Mouse (Mus musculus): Measurements from ENCODE around the gene Zmym1. TPM values are rescaled to one million over a fixed set of nuclear protein-coding genes. Genes with fewer than 3 reads are reported as not detected.

Gene Zmym1
- polyA plus RNA-seq, 1 experiment from 2014 or later = 32.1 TPM

GRCm38 (mm10) chr4:127076875-127077548 lies 16.1 kb upstream of the Zmym1 start, which contains the start of gene Zmym6:
TSS of gene Zmym6 (plus strand) at chr4:127077383.
- peak within 1 kb of the TSS; percentile 80 for H3K27ac ChIP-seq (ENCODE audit: low read length)
- ATAC-seq = peak; percentile 97
- peak within 1 kb of the TSS; percentile 79 for H3K4me2 ChIP-seq (ENCODE audit: low read length)
- H3K36me3 ChIP-seq (ENCODE audit: control insufficient read depth, insufficient read depth) = no peaks in the 10 kb centered on the region
- no peaks in the 10 kb centered on the region for H3K27me3 ChIP-seq (replicated peaks; ENCODE audit: control insufficient read depth, insufficient read depth, low read length)
- peak within 1 kb of the TSS; percentile 59 for H3K4me3 ChIP-seq (replicated peaks; ENCODE audit: low read length)
- peak within 1 kb of the TSS; percentile 64 for H3K9ac ChIP-seq (replicated peaks; ENCODE audit: low read depth, low read length)
- H3K4me1 ChIP-seq (replicated peaks; ENCODE audit: control insufficient read depth, insufficient read depth, low read length) = peaks cover 7% of the 10 kb centered on the region
- no peaks in the 10 kb centered on the region for H3K9me3 ChIP-seq (ENCODE audit: control insufficient read depth, low read length)
- WGBS = under 1% methylated on average over 46 of the region's 46 CpGs

GRCm38 (mm10) chr4:127074915-127075314 lies 14.0 kb upstream of the Zmym1 start:
- 71% methylated on average over 1 of the region's 1 CpGs for WGBS
- Histone ChIP-seq H3K36me3 (ENCODE audit: control insufficient read depth, insufficient read depth) (no peaks in the 10 kb centered on the region), H3K9me3 (ENCODE audit: control insufficient read depth, low read length) (no peaks in the 10 kb centered on the region), H3K27ac (ENCODE audit: low read length) (no peak overlapping the region), H3K4me3 (replicated peaks; ENCODE audit: low read length) (no peak overlapping the region), H3K27me3 (replicated peaks; ENCODE audit: control insufficient read depth, insufficient read depth, low read length) (no peaks in the 10 kb centered on the region), H3K9ac (replicated peaks; ENCODE audit: low read depth, low read length) (no peak overlapping the region), H3K4me1 (replicated peaks; ENCODE audit: control insufficient read depth, insufficient read depth, low read length) (peaks cover 7% of the 10 kb centered on the region), H3K4me2 (ENCODE audit: low read length) (no peak overlapping the region)
- ATAC-seq = no peak

GRCm38 (mm10) chr4:127064051-127064450 lies 3.1 kb upstream of the Zmym1 start:
- Histone ChIP-seq H3K4me1 (replicated peaks; ENCODE audit: control insufficient read depth, insufficient read depth, low read length) (0 out of 2 replicates have a peak, but pooled peaks cover 3% of the 10 kb centered on the region), H3K9ac (replicated peaks; ENCODE audit: low read depth, low read length) (no peak overlapping the region), H3K36me3 (ENCODE audit: control insufficient read depth, insufficient read depth) (no peaks in the 10 kb centered on the region), H3K4me3 (replicated peaks; ENCODE audit: low read length) (no peak overlapping the region), H3K27ac (ENCODE audit: low read length) (no peak overlapping the region), H3K27me3 (replicated peaks; ENCODE audit: control insufficient read depth, insufficient read depth, low read length) (no peaks in the 10 kb centered on the region), H3K9me3 (ENCODE audit: control insufficient read depth, low read length) (no peaks in the 10 kb centered on the region), H3K4me2 (ENCODE audit: low read length) (no peak overlapping the region)
- no peak for ATAC-seq
- WGBS = 57% methylated on average over 1 of the region's 1 CpGs

- WGBS = 87% methylated on average over 7 of the region's 7 CpGs
- peaks cover 14% of the 10 kb centered on the region; the same call in 1 of the 2 replicates for H3K36me3 ChIP-seq (ENCODE audit: control insufficient read depth, insufficient read depth)
Observed at GRCm38 (mm10) chr4:127054522-127055198, 6.3 kb downstream of the Zmym1 start.

GRCm38 (mm10) chr4:127053071-127053470 lies 7.9 kb downstream of the Zmym1 start:
- WGBS = 95% methylated on average over 5 of the region's 5 CpGs
- Histone ChIP-seq H3K9me3 (ENCODE audit: control insufficient read depth, low read length) (no peaks in the 10 kb centered on the region), H3K27ac (ENCODE audit: low read length) (no peak overlapping the region), H3K36me3 (ENCODE audit: control insufficient read depth, insufficient read depth) (peaks cover 24% of the 10 kb centered on the region), H3K4me2 (ENCODE audit: low read length) (no peak overlapping the region), H3K4me1 (replicated peaks; ENCODE audit: control insufficient read depth, insufficient read depth, low read length) (no peaks in the 10 kb centered on the region), H3K27me3 (replicated peaks; ENCODE audit: control insufficient read depth, insufficient read depth, low read length) (no peaks in the 10 kb centered on the region), H3K4me3 (replicated peaks; ENCODE audit: low read length) (no peak overlapping the region), H3K9ac (replicated peaks; ENCODE audit: low read depth, low read length) (no peak overlapping the region)
- no peak for ATAC-seq

More at GRCm38 (mm10) chr4:127054522-127055198, 6.3 kb downstream of the Zmym1 start:
- Histone ChIP-seq H3K27me3 (replicated peaks; ENCODE audit: control insufficient read depth, insufficient read depth, low read length) (no peaks in the 10 kb centered on the region), H3K27ac (ENCODE audit: low read length) (no peak overlapping the region), H3K9ac (replicated peaks; ENCODE audit: low read depth, low read length) (no peak overlapping the region), H3K9me3 (ENCODE audit: control insufficient read depth, low read length) (no peaks in the 10 kb centered on the region), H3K4me1 (replicated peaks; ENCODE audit: control insufficient read depth, insufficient read depth, low read length) (no peaks in the 10 kb centered on the region), H3K4me2 (ENCODE audit: low read length) (no peak overlapping the region), H3K4me3 (replicated peaks; ENCODE audit: low read length) (no peak overlapping the region)
- no peak for ATAC-seq

GRCm38 (mm10) chr4:127051121-127051520 lies 9.8 kb downstream of the Zmym1 start:
- ATAC-seq = no peak
- Histone ChIP-seq H3K36me3 (ENCODE audit: control insufficient read depth, insufficient read depth) (peaks cover 30% of the 10 kb centered on the region), H3K4me1 (replicated peaks; ENCODE audit: control insufficient read depth, insufficient read depth, low read length) (no peaks in the 10 kb centered on the region), H3K27me3 (replicated peaks; ENCODE audit: control insufficient read depth, insufficient read depth, low read length) (no peaks in the 10 kb centered on the region), H3K4me3 (replicated peaks; ENCODE audit: low read length) (no peak overlapping the region), H3K9me3 (ENCODE audit: control insufficient read depth, low read length) (no peaks in the 10 kb centered on the region), H3K4me2 (ENCODE audit: low read length) (no peak overlapping the region), H3K9ac (replicated peaks; ENCODE audit: low read depth, low read length) (no peak overlapping the region), H3K27ac (ENCODE audit: low read length) (no peak overlapping the region)
- 79% methylated on average over 8 of the region's 8 CpGs for WGBS

GRCm38 (mm10) chr4:127043540-127043939 lies 17.4 kb downstream of the Zmym1 start:
- H3K9me3 ChIP-seq (ENCODE audit: control insufficient read depth, low read length) = no peaks in the 10 kb centered on the region
- H3K36me3 ChIP-seq (ENCODE audit: control insufficient read depth, insufficient read depth) = peaks cover 29% of the 10 kb centered on the region
- H3K4me2 ChIP-seq (ENCODE audit: low read length) = no peak overlapping the region
- no peaks in the 10 kb centered on the region for H3K4me1 ChIP-seq (replicated peaks; ENCODE audit: control insufficient read depth, insufficient read depth, low read length)
- no peak overlapping the region for H3K9ac ChIP-seq (replicated peaks; ENCODE audit: low read depth, low read length)
- H3K27ac ChIP-seq (ENCODE audit: low read length) = no peak overlapping the region
- H3K27me3 ChIP-seq (replicated peaks; ENCODE audit: control insufficient read depth, insufficient read depth, low read length) = no peaks in the 10 kb centered on the region
- no peak overlapping the region for H3K4me3 ChIP-seq (replicated peaks; ENCODE audit: low read length)
- ATAC-seq = no peak
- WGBS = 87% methylated on average over 4 of the region's 4 CpGs

GRCm38 (mm10) chr4:127039871-127040483 lies 21.0 kb downstream of the Zmym1 start:
- H3K4me1 ChIP-seq (replicated peaks; ENCODE audit: control insufficient read depth, insufficient read depth, low read length) = no peaks in the 10 kb centered on the region
- no peak overlapping the region for H3K4me3 ChIP-seq (replicated peaks; ENCODE audit: low read length)
- H3K9me3 ChIP-seq (ENCODE audit: control insufficient read depth, low read length) = no peaks in the 10 kb centered on the region
- no peak overlapping the region for H3K27ac ChIP-seq (ENCODE audit: low read length)
- no peak overlapping the region for H3K9ac ChIP-seq (replicated peaks; ENCODE audit: low read depth, low read length)
- WGBS = 73% methylated on average over 3 of the region's 3 CpGs
- H3K4me2 ChIP-seq (ENCODE audit: low read length) = no peak overlapping the region
- ATAC-seq = peak; percentile 45; the same call in 1 of the 2 replicates
- peaks cover 38% of the 10 kb centered on the region for H3K36me3 ChIP-seq (ENCODE audit: control insufficient read depth, insufficient read depth)
- no peaks in the 10 kb centered on the region for H3K27me3 ChIP-seq (replicated peaks; ENCODE audit: control insufficient read depth, insufficient read depth, low read length)

GRCm38 (mm10) chr4:127038828-127039349 lies 22.1 kb downstream of the Zmym1 start:
- Histone ChIP-seq H3K36me3 (ENCODE audit: control insufficient read depth, insufficient read depth) (peaks cover 39% of the 10 kb centered on the region), H3K4me1 (replicated peaks; ENCODE audit: control insufficient read depth, insufficient read depth, low read length) (0 out of 2 replicates have a peak, but pooled peaks cover 2% of the 10 kb centered on the region), H3K4me3 (replicated peaks; ENCODE audit: low read length) (no peak overlapping the region), H3K4me2 (ENCODE audit: low read length) (no peak overlapping the region), H3K27ac (ENCODE audit: low read length) (no peak overlapping the region), H3K9ac (replicated peaks; ENCODE audit: low read depth, low read length) (no peak overlapping the region), H3K27me3 (replicated peaks; ENCODE audit: control insufficient read depth, insufficient read depth, low read length) (no peaks in the 10 kb centered on the region), H3K9me3 (ENCODE audit: control insufficient read depth, low read length) (no peaks in the 10 kb centered on the region)
- WGBS = 83% methylated on average over 3 of the region's 3 CpGs
- ATAC-seq = no peak
